Mouse (Mus musculus) kidney, adult 18-20 months (tissue): ENCODE data around the gene Cped1.
A peak's percentile ranks its signal among the peaks of the same experiment; 100 is the strongest.

Source experiments
- DNase-seq: peaks from one replicate; pipeline ENCODE4 v3.0.0; 2021

Cped1 gene

GRCm38 (mm10) chr6:22000881-22001280 lies 15.2 kb downstream of the Cped1 start:
- no peak for DNase-seq

GRCm38 (mm10) chr6:22001284-22001916 lies 15.7 kb downstream of the Cped1 start:
- DNase-seq, result peak; percentile 47

- no peak for DNase-seq
Observed at GRCm38 (mm10) chr6:22002521-22003199, 16.9 kb downstream of the Cped1 start.

- DNase-seq, result no peak
Observed at GRCm38 (mm10) chr6:22003200-22003587, 17.5 kb downstream of the Cped1 start.

GRCm38 (mm10) chr6:22003959-22004543 lies 18.3 kb downstream of the Cped1 start:
- DNase-seq, result no peak

- DNase-seq, result no peak
Observed at GRCm38 (mm10) chr6:22008346-22008745, 22.6 kb downstream of the Cped1 start.

- no peak for DNase-seq
Observed at GRCm38 (mm10) chr6:22010258-22010657, 24.5 kb downstream of the Cped1 start.

GRCm38 (mm10) chr6:22010761-22011281 lies 25.1 kb downstream of the Cped1 start:
- DNase-seq, result no peak

- DNase-seq, result no peak
Observed at GRCm38 (mm10) chr6:22011546-22011945, 25.8 kb downstream of the Cped1 start.

GRCm38 (mm10) chr6:22012099-22012498 lies 26.4 kb downstream of the Cped1 start:
- DNase-seq, result no peak

- DNase-seq, result no peak
Observed at GRCm38 (mm10) chr6:22012501-22012900, 26.8 kb downstream of the Cped1 start.

GRCm38 (mm10) chr6:22013394-22013793 lies 27.7 kb downstream of the Cped1 start:
- no peak for DNase-seq

GRCm38 (mm10) chr6:22014291-22014911 lies 28.7 kb downstream of the Cped1 start:
- DNase-seq, result no peak

- DNase-seq, result no peak
Observed at GRCm38 (mm10) chr6:22017631-22018030, 31.9 kb downstream of the Cped1 start.

- no peak for DNase-seq
Observed at GRCm38 (mm10) chr6:22018768-22019445, 33.2 kb downstream of the Cped1 start.

- no peak for DNase-seq
Observed at GRCm38 (mm10) chr6:22019637-22020036, 33.9 kb downstream of the Cped1 start.

- DNase-seq, result no peak
Observed at GRCm38 (mm10) chr6:22020696-22021095, 35.0 kb downstream of the Cped1 start.

GRCm38 (mm10) chr6:22021315-22021714 lies 35.6 kb downstream of the Cped1 start:
- DNase-seq, result no peak

- DNase-seq, result no peak
Observed at GRCm38 (mm10) chr6:22024168-22024567, 38.5 kb downstream of the Cped1 start.

GRCm38 (mm10) chr6:22025584-22026357 lies 40.1 kb downstream of the Cped1 start:
- DNase-seq, result no peak

GRCm38 (mm10) chr6:22026358-22026673 lies 40.6 kb downstream of the Cped1 start:
- DNase-seq, result no peak
